Mouse (Mus musculus) spleen, adult 2 months (tissue): ENCODE results near the gene Glis2.

Experiments
- CTCF ChIP-seq: fragments of 200-500 bp; IDR thresholded peaks from 2 replicates; pipeline ENCODE4 v1.5.1; 2011; ENCODE audit warnings: mild to moderate bottlenecking, inconsistent platforms; ENCODE audit not compliant: insufficient read depth, insufficient read length, insufficient replicate concordance; ENCODE audit errors: extremely low read depth
- POLR2A ChIP-seq: fragments of 200-500 bp; IDR thresholded peaks from 2 replicates; pipeline ENCODE4 v1.6.1; 2011; ENCODE audit warnings: low read depth, low read length, inconsistent platforms

DNA sequence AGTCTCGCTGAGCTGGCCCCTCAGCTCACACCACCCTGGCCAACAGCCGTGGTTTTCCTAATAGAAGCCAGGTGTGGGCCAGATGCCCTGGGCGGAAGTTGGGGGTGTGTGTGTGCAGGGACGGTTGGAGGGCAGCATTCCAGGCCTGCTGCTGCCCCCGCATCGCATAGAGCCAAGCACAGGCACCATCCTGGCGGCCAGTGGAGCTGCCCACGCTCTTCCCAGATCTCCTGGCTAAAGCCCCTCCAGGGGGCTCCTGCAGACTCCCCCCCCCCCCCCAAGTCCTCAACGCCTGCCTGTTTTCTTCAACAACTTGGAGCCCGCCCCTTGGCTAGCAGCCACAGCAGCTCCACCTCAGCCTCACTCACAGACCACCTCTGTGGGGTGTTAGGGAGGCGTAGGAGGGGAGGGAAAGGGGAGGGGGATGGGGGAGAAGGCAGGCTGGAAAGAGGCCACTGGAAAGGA, 64.3 kb downstream of the Glis2 start:
- TF ChIP-seq CTCF = no peak
- TF ChIP-seq POLR2A = no peak
